Mouse (Mus musculus) limb, embryonic 14.5 days (tissue): ENCODE measurements at regions not wholly inside any gene's neighbourhood (a gene's known extent, or its start where the extent isn't known, plus 50 kb on each side); places are given as distances from the start of the nearest gene placed in this dataset.

Experiments
- ATAC-seq: fragments of 200-750 bp; cut with Nextera tagmentation; 2 replicates; pipeline ENCODE4 v1.8.0; 2017; ENCODE audit warnings: low read depth, moderate number of reproducible peaks, moderate TSS enrichment; ENCODE audit not compliant: low FRiP score
- DNase-seq: peaks from one replicate; pipeline ENCODE4 v3.0.0-alpha.2; 2015; ENCODE audit warnings: low spot score
- H3K27ac ChIP-seq: fragments of 300-500 bp; sonication (generic); replicated peaks from 2 replicates; pipeline ENCODE4 v1.5.1; 2014; ENCODE audit warnings: low read depth, mild to moderate bottlenecking, low read length, moderate library complexity, mixed read lengths
- H3K27me3 ChIP-seq: fragments of 300-500 bp; sonication (generic); 2 replicates; pipeline ENCODE4 v1.6.1; 2014; ENCODE audit warnings: low read length, mixed read lengths; ENCODE audit not compliant: control insufficient read depth, insufficient read depth
- H3K36me3 ChIP-seq: fragments of 300-500 bp; sonication (generic); 2 replicates; pipeline ENCODE4 v1.6.1; 2014; ENCODE audit warnings: mild to moderate bottlenecking, low read length, moderate library complexity, mixed read lengths; ENCODE audit not compliant: control insufficient read depth, insufficient read depth
- H3K4me1 ChIP-seq: fragments of 300-500 bp; sonication (generic); 2 replicates; pipeline ENCODE4 v1.6.1; 2014; ENCODE audit warnings: antibody characterized with exemption, low read length, mixed read lengths; ENCODE audit not compliant: control insufficient read depth, insufficient read depth
- H3K4me2 ChIP-seq: fragments of 300-500 bp; sonication (generic); replicated peaks from 2 replicates; pipeline ENCODE4 v1.6.1; 2014; ENCODE audit warnings: low read depth, mild to moderate bottlenecking, low read length, moderate library complexity; ENCODE audit not compliant: severe bottlenecking
- H3K4me3 ChIP-seq: fragments of 300-500 bp; sonication (generic); replicated peaks from 2 replicates; pipeline ENCODE4 v1.5.1; 2014; ENCODE audit warnings: low read length
- H3K9ac ChIP-seq: fragments of 300-500 bp; sonication (generic); 2 replicates; pipeline ENCODE4 v1.6.1; 2014; ENCODE audit warnings: mild to moderate bottlenecking, low read depth, low read length, moderate library complexity; ENCODE audit not compliant: severe bottlenecking
- H3K9me3 ChIP-seq: fragments of 300-500 bp; sonication (generic); 2 replicates; pipeline ENCODE4 v1.6.1; 2016; ENCODE audit warnings: low read length; ENCODE audit not compliant: control insufficient read depth
- POLR2A ChIP-seq: fragments of 200-500 bp; IDR thresholded peaks from 2 replicates; pipeline ENCODE4 v1.8.0; 2012; ENCODE audit warnings: inconsistent platforms, mild to moderate bottlenecking, moderate library complexity, borderline replicate concordance; ENCODE audit not compliant: insufficient read depth, insufficient read length; ENCODE audit errors: extremely low read depth
- WGBS: fragments of 180-500 bp; shearing (Covaris S2); extraction: QIAGEN DNeasy Blood & Tissue Kit; methylation state at CpG from one replicate; pipeline ENCODE4 v1.1.7; 2014; 5-methylcytosine and 5-hydroxymethylcytosine counted together

DNA sequence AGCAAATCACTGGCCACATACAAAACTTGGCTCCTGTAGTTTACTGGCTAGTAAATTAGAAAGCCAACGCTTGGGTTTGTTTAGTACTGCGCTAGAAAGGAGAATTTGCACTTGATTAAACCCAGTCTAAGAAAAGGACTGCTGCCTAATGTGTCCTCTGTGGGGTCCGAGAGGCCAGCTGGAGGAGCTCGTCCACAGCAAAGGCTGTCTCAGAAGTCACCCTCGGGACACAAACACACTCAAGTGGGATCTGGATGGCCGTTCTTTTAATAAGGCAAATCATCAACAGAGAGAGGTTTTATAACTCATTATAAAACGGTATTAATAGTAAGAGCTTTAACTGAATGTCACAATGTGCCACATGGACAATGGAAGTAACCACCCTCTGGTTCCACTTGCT is 249.0 kb downstream of the Hlx start:
- no peak for DNase-seq
- no peaks in the 10 kb centered on the region for H3K9me3 ChIP-seq
- ATAC-seq = no peak
- H3K4me3 ChIP-seq = no peak overlapping the region
- TF ChIP-seq POLR2A = no peak
- H3K4me1 ChIP-seq = no peaks in the 10 kb centered on the region
- no peak overlapping the region for H3K9ac ChIP-seq
- no peaks in the 10 kb centered on the region for H3K36me3 ChIP-seq
- no peak overlapping the region for H3K4me2 ChIP-seq
- no peak overlapping the region for H3K27ac ChIP-seq
- H3K27me3 ChIP-seq = no peaks in the 10 kb centered on the region
- WGBS = 39% methylated on average over 7 of the region's 7 CpGs

DNA sequence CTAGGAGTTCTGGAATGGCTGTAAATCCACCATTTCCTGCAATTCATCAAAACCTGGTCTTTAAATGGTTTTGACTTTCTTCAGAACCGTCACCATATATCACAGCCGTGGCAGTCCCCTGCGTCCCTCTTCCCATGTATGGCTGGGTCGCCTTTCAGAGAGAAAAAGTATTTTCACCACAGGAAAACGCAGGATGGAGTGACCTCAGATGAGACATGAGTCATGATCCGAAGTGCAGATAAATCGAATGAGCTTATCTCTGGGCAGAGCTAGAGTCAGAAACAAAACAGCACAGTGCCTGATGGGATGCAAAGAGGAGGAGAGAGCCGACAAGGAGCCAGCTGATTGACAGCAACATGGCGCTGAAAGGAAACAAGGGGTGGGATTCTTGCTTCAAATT is 250.4 kb downstream of the Hlx start:
- H3K27ac ChIP-seq = no peak overlapping the region
- no peak overlapping the region for H3K9ac ChIP-seq
- no peaks in the 10 kb centered on the region for H3K27me3 ChIP-seq
- no peaks in the 10 kb centered on the region for H3K4me1 ChIP-seq
- no peak for TF ChIP-seq POLR2A
- DNase-seq (no peak), ATAC-seq (no peak)
- no peak overlapping the region for H3K4me3 ChIP-seq
- H3K4me2 ChIP-seq = no peak overlapping the region
- no peaks in the 10 kb centered on the region for H3K36me3 ChIP-seq
- WGBS = 68% methylated on average over 9 of the region's 9 CpGs
- no peaks in the 10 kb centered on the region for H3K9me3 ChIP-seq

DNA sequence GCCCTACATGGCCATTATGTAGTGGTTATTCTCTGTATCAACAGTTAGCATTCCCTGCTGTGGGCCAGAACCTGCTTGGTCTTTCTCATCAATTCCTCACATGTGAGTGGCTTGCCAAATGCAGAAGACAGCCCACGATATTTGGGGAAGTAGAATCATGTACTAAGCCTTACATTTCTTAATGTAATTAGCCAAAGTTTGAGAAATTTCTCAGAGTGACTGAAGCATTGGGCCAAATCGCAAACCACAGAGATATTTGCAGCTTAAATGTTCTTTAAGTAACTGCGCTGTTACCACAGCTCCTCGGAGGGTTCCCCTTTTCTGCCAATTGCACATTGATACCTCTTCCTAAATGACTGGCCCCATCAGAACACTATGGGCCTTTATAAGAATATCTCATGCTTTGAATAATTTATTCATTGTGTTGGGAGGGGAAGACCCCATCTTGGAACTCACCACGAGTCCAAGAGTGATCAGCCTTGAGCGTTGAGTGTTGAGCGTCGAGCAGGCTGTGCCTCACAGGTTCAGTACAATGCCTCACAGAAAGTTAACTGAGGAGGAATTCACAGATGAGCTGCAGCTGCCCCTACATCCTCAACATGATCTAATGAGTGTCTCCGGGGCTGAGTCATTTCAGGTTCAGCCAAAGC is 251.7 kb downstream of the Hlx start:
- ATAC-seq (no peak), DNase-seq (no peak)
- H3K4me1 ChIP-seq = no peaks in the 10 kb centered on the region
- no peak for TF ChIP-seq POLR2A
- H3K36me3 ChIP-seq = no peaks in the 10 kb centered on the region
- H3K27ac ChIP-seq = no peak overlapping the region
- no peaks in the 10 kb centered on the region for H3K9me3 ChIP-seq
- no peak overlapping the region for H3K4me3 ChIP-seq
- no peak overlapping the region for H3K4me2 ChIP-seq
- H3K9ac ChIP-seq = no peak overlapping the region
- H3K27me3 ChIP-seq = no peaks in the 10 kb centered on the region
- WGBS = 93% methylated on average over 9 of the region's 9 CpGs

DNA sequence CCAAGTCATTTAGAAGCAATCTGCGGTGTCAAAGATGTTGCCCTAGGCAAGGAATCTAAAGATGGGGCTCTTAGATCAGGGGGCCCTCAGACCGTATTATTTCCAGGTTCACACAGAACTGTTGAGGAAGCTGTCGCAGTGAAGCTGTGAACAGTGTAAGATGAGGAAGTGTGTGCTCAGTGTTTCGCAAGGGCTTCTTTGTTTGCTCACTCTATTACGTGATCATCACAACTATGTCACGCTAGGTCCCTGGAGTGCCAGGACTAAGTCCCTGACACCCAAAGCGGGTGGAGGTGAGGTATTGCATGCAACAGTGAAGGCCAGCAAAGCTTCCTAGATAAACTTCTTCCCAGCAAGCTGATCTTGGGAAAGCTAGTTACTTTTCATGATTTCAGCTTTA is 254.4 kb downstream of the Hlx start:
- no peak overlapping the region for H3K27ac ChIP-seq
- DNase-seq = no peak
- ATAC-seq = no peak
- H3K4me2 ChIP-seq = no peak overlapping the region
- TF ChIP-seq POLR2A = no peak
- no peaks in the 10 kb centered on the region for H3K36me3 ChIP-seq
- no peak overlapping the region for H3K9ac ChIP-seq
- no peaks in the 10 kb centered on the region for H3K27me3 ChIP-seq
- H3K4me3 ChIP-seq = no peak overlapping the region
- 69% methylated on average over 7 of the region's 7 CpGs for WGBS
- H3K9me3 ChIP-seq = no peaks in the 10 kb centered on the region
- H3K4me1 ChIP-seq = no peaks in the 10 kb centered on the region

DNA sequence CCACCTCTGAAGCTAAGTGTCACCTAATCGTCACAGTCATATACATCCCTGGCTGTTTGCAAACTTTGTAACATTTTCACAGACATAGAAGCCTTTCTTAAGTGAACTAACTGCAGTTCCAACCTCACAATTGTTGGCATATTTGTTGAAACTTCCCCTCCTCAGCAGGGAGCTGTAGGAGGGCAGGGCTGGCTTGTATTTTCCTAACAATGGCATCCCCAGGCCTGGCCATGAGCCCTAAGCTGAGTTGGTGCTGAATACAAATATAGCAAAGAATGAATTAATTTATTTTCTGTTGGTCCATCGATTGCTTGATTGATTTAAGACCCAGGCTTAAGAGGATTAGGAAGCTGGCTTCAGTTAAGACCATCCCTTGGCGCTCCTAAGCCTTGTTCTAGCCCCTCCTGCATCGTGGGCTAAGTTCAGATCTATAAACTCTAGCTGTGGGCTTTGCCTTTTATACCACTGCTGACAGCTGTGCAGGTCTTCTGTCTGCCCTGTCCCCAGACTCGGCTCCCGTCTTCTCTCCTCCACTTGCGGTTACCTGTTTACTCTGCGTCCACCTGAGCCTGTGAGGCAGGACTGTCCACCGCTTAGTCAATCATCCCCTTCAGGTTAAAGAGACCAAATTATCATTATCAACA is 269.8 kb downstream of the Hlx start:
- no peak for TF ChIP-seq POLR2A
- Histone ChIP-seq H3K27ac (no peak overlapping the region), H3K36me3 (no peaks in the 10 kb centered on the region), H3K9ac (no peak overlapping the region), H3K4me3 (no peak overlapping the region), H3K4me1 (no peaks in the 10 kb centered on the region), H3K4me2 (no peak overlapping the region), H3K9me3 (no peaks in the 10 kb centered on the region), H3K27me3 (no peaks in the 10 kb centered on the region)
- ATAC-seq = no peak
- 61% methylated on average over 9 of the region's 9 CpGs for WGBS
- no peak for DNase-seq
